Mouse (Mus musculus): ENCODE data around the gene Gm10340. TPM values are rescaled to one million over a fixed set of nuclear protein-coding genes. Genes with fewer than 3 reads are reported as not detected.
"Not testable (repeated sequence)": the region's sequence is repeated elsewhere in the genome, so short reads cannot be mapped to it uniquely, and the experiment has no call there.

Gene Gm10340
- total RNA-seq (2021) (not detected), polyA plus RNA-seq (2012; rRNA removed) (not detected in 2 replicates)
- long read RNA-seq = 0 reads

- not testable (repeated sequence) for DNase-seq
Measured at GRCm38 (mm10) chr14:3133697-3134096, at the start of gene Gm10340. Gene Gm10340 (plus strand): TSS chr14:3133997.

GRCm38 (mm10) chr14:3116051-3116450 lies 17.7 kb upstream of the Gm10340 start:
- peak; percentile 4 for DNase-seq

GRCm38 (mm10) chr14:3187955-3188354 lies 54.2 kb downstream of the Gm10340 start, which contains the start of gene Gm5795:
Gene Gm5795 (plus strand): TSS chr14:3188255.
- not testable (repeated sequence) for DNase-seq

Other genes starting within 250 kb of the Gm10340 start
- gene Gm2888, start 104.0 kb upstream of the Gm10340 start, total RNA-seq (2021) = not detected
- not detected in 2 replicates for gene Gm2888, start 104.0 kb upstream of the Gm10340 start, polyA plus RNA-seq (2012; rRNA removed)
- under 1 TPM in 1 of 2 experiments, not detected in 1; 0.35 TPM for gene Gm2897, start 84.7 kb upstream of the Gm10340 start, total RNA-seq (2021)
- 0.12 and 0.24 TPM in 2 replicates for gene Gm2897, start 84.7 kb upstream of the Gm10340 start, polyA plus RNA-seq (2012; rRNA removed)
- not detected for gene Gm5795, start 54.3 kb downstream of the Gm10340 start, total RNA-seq (2021)
- gene Gm5795, start 54.3 kb downstream of the Gm10340 start, polyA plus RNA-seq (2012; rRNA removed) = not detected in 2 replicates
- gene D830030K20Rik, start 74.5 kb downstream of the Gm10340 start, total RNA-seq (2021) = not detected
- 0.09 TPM in 1 of 2 replicates, not detected in the other for gene D830030K20Rik, start 74.5 kb downstream of the Gm10340 start, polyA plus RNA-seq (2012; rRNA removed)
- not detected for gene Gm2956, start 198.6 kb downstream of the Gm10340 start, total RNA-seq (2021)
- not detected in 2 replicates for gene Gm2956, start 198.6 kb downstream of the Gm10340 start, polyA plus RNA-seq (2012; rRNA removed)

Measured in adrenal gland, adult 2 months (tissue).